Mouse (Mus musculus): ENCODE measurements around the gene Isg20l2. TPM values are rescaled to one million over a fixed set of nuclear protein-coding genes. Genes with fewer than 3 reads are reported as not detected.
"Not testable (repeated sequence)": the region's sequence is repeated elsewhere in the genome, so short reads cannot be mapped to it uniquely, and the experiment has no call there.

Isg20l2 gene
- polyA plus RNA-seq, 1 experiment, result 0.26 TPM

GRCm38 (mm10) chr3:87899266-87899665 lies 30.8 kb upstream of the Isg20l2 start:
- H3K36me3 ChIP-seq (ENCODE audit: control insufficient read depth), result peaks cover 3% of the 10 kb centered on the region; the same call in 1 of the 2 replicates
- no peak overlapping the region for H3K4me3 ChIP-seq (replicated peaks)
- H3K27me3 ChIP-seq (ENCODE audit: control insufficient read depth), result no peaks in the 10 kb centered on the region
- TF ChIP-seq GATA1 (IDR thresholded peaks at IDR 0.05; ENCODE audit: low read length) (no peak), TAL1 (IDR thresholded peaks at IDR 0.05; ENCODE audit: low read length) (no peak)
- H3K4me1 ChIP-seq (ENCODE audit: control insufficient read depth), result peaks cover 51% of the 10 kb centered on the region
- H3K9me3 ChIP-seq (ENCODE audit: control insufficient read depth, low read length), result no peaks in the 10 kb centered on the region

DNA sequence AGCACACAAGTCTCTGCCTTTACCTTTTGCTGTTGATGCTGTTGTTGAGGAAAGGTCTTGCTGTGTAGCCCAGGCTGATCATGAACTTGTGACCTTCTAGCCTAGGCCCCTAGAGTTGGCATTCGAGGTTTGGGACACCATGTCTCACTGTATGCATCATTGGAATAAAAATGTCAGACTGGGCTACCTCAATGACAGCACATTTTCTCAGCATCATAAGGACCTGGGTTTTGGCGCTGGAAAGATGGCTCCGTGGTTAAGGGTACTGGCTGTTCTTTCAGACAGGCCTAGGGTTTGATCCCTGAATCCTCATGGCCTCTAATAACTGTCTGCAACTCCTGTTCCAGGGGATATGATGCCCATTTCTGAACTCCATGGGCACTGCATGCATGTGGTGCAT lies 30.3 kb upstream of the Isg20l2 start:
- no peak for TF ChIP-seq GATA1 (IDR thresholded peaks at IDR 0.05; ENCODE audit: low read length)
- TF ChIP-seq TAL1 (IDR thresholded peaks at IDR 0.05; ENCODE audit: low read length), result no peak
- Histone ChIP-seq H3K9me3 (ENCODE audit: control insufficient read depth, low read length) (no peaks in the 10 kb centered on the region), H3K4me3 (replicated peaks) (no peak overlapping the region)

GRCm38 (mm10) chr3:87901036-87901624 lies 29.0 kb upstream of the Isg20l2 start:
- Histone ChIP-seq H3K4me1 (ENCODE audit: control insufficient read depth) (peaks cover 62% of the 10 kb centered on the region), H3K4me3 (replicated peaks) (peak overlapping the region; percentile 55), H3K9me3 (ENCODE audit: control insufficient read depth, low read length) (no peaks in the 10 kb centered on the region), H3K36me3 (ENCODE audit: control insufficient read depth) (peaks cover 3% of the 10 kb centered on the region; the same call in 1 of the 2 replicates), H3K27me3 (ENCODE audit: control insufficient read depth) (no peaks in the 10 kb centered on the region)
- peak; percentile 88 for TF ChIP-seq TAL1 (IDR thresholded peaks at IDR 0.05; ENCODE audit: low read length)
- peak; percentile 90 for TF ChIP-seq GATA1 (IDR thresholded peaks at IDR 0.05; ENCODE audit: low read length)

More for the DNA sequence above, 30.3 kb upstream of the Isg20l2 start:
- H3K27me3 ChIP-seq (ENCODE audit: control insufficient read depth), result no peaks in the 10 kb centered on the region
- H3K4me1 ChIP-seq (ENCODE audit: control insufficient read depth), result peaks cover 53% of the 10 kb centered on the region
- H3K36me3 ChIP-seq (ENCODE audit: control insufficient read depth), result peaks cover 3% of the 10 kb centered on the region; the same call in 1 of the 2 replicates

DNA sequence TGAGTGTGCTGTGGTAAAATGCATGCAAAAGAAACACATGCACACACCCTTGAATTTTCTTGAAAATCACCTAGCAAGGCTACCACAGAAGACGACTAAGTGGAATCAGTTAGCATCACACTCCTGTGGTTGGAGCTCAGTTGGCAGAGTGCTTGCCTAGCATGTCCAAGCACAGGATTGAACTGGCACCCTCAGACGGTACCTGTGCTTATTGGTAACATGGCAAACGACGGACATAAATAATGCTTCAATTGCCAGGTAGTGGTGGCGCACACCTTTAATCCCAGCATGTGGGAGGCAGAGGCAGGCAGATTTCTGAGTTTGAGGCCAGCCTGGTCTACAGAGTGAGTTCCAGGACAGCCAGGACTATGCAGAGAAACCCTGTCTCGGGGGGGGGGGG lies 28.2 kb upstream of the Isg20l2 start:
- H3K9me3 ChIP-seq (ENCODE audit: control insufficient read depth, low read length); H3K27me3 ChIP-seq (ENCODE audit: control insufficient read depth); H3K36me3 ChIP-seq (ENCODE audit: control insufficient read depth); H3K4me3 ChIP-seq (replicated peaks): not testable (repeated sequence)
- H3K4me1 ChIP-seq (ENCODE audit: control insufficient read depth), result peaks cover 63% of the 10 kb centered on the region

- Histone ChIP-seq H3K36me3 (ENCODE audit: control insufficient read depth) (peaks cover 15% of the 10 kb centered on the region), H3K4me1 (ENCODE audit: control insufficient read depth) (peaks cover 76% of the 10 kb centered on the region), H3K9me3 (ENCODE audit: control insufficient read depth, low read length) (no peaks in the 10 kb centered on the region), H3K27me3 (ENCODE audit: control insufficient read depth) (no peaks in the 10 kb centered on the region), H3K4me3 (replicated peaks) (no peak overlapping the region)
- TF ChIP-seq GATA1 (IDR thresholded peaks at IDR 0.05; ENCODE audit: low read length) (no peak), TAL1 (IDR thresholded peaks at IDR 0.05; ENCODE audit: low read length) (no peak)
These were observed 26.3 kb upstream of the Isg20l2 start for GRCm38 (mm10) chr3:87903821-87904220.

GRCm38 (mm10) chr3:87905880-87906485 lies 24.1 kb upstream of the Isg20l2 start, which contains the start of gene Hdgf:
Gene Hdgf (plus strand): TSS chr3:87906321.
- Histone ChIP-seq H3K36me3 (ENCODE audit: control insufficient read depth) (peaks cover 31% of the 10 kb centered on the region), H3K4me1 (ENCODE audit: control insufficient read depth) (peaks cover 78% of the 10 kb centered on the region), H3K9me3 (ENCODE audit: control insufficient read depth, low read length) (no peaks in the 10 kb centered on the region), H3K27me3 (ENCODE audit: control insufficient read depth) (no peaks in the 10 kb centered on the region), H3K4me3 (replicated peaks) (peak within 1 kb of the TSS; percentile 100)
- TF ChIP-seq TAL1 (IDR thresholded peaks at IDR 0.05; ENCODE audit: low read length), result no peak
- no peak for TF ChIP-seq GATA1 (IDR thresholded peaks at IDR 0.05; ENCODE audit: low read length)

DNA sequence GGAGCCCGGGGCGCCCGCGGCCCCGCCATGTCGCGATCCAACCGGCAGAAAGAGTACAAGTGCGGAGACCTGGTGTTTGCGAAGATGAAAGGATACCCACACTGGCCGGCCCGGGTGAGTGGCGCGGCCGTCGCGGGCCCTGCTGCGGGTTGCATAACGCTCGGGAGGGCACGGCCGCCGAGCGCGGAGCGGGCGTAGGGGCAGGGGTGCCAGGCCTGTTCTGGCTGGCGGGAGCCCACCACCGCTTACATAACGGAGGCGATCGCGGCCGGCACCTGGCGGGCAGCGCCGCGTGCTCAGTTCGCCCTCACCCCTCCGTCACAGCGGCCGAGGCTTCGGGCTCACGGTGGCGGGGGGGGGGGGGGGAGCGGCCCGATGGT lies 23.5 kb upstream of the Isg20l2 start:
- H3K27me3 ChIP-seq (ENCODE audit: control insufficient read depth), result no peaks in the 10 kb centered on the region
- H3K4me3 ChIP-seq (replicated peaks), result peak overlapping the region; percentile 100
- H3K4me1 ChIP-seq (ENCODE audit: control insufficient read depth), result peaks cover 78% of the 10 kb centered on the region
- TF ChIP-seq TAL1 (IDR thresholded peaks at IDR 0.05; ENCODE audit: low read length) (no peak), GATA1 (IDR thresholded peaks at IDR 0.05; ENCODE audit: low read length) (no peak)
- H3K36me3 ChIP-seq (ENCODE audit: control insufficient read depth), result peaks cover 37% of the 10 kb centered on the region
- H3K9me3 ChIP-seq (ENCODE audit: control insufficient read depth, low read length), result no peaks in the 10 kb centered on the region

DNA sequence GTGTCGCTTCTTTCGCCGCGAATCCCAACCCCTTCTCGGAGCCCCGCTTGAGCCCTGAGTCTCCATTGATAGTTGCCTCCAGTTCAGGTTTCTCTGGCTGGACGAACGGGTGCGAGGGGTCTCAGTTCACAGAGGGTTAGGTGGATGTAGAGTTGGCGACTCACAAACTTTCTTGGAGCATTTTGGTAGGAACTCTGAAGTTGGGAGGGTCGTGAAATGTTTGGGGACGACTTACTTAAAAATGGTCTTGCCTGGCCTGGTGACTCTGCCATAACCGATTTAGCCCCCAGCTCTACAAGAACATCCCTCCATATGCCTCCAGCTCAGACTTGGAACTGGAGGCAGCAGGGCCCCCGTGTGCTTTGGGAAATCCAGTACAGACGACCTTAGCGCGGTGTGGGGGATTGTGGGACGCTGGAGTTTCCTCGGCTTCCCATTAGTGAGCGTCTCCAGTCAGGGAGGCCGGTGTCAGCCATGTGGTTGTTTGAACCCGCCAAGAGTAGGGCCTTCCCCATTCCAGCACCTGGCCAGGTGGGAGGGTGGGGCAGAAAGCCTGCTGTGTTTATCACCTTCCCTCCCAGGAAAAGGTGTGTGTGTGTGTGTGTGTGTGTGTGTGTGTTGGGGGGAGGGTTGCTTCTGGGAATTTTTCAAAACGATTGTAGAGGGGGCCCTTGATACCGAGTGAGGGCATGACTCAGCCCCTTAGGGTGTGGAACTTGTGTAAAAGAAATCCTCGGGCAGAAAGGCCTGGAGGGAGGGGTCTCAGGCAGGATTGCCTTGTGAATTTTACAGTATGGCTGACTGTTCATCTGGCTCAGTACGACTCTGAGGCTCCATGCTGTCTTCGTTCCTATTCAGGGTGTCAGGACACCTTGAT lies 22.9 kb upstream of the Isg20l2 start:
- peaks cover 43% of the 10 kb centered on the region for H3K36me3 ChIP-seq (ENCODE audit: control insufficient read depth)
- H3K27me3 ChIP-seq (ENCODE audit: control insufficient read depth), result no peaks in the 10 kb centered on the region
- peaks cover 78% of the 10 kb centered on the region for H3K4me1 ChIP-seq (ENCODE audit: control insufficient read depth)
- TF ChIP-seq TAL1 (IDR thresholded peaks at IDR 0.05; ENCODE audit: low read length) (no peak), GATA1 (IDR thresholded peaks at IDR 0.05; ENCODE audit: low read length) (no peak)
- no peaks in the 10 kb centered on the region for H3K9me3 ChIP-seq (ENCODE audit: control insufficient read depth, low read length)
- peak overlapping the region; percentile 100 for H3K4me3 ChIP-seq (replicated peaks)

DNA sequence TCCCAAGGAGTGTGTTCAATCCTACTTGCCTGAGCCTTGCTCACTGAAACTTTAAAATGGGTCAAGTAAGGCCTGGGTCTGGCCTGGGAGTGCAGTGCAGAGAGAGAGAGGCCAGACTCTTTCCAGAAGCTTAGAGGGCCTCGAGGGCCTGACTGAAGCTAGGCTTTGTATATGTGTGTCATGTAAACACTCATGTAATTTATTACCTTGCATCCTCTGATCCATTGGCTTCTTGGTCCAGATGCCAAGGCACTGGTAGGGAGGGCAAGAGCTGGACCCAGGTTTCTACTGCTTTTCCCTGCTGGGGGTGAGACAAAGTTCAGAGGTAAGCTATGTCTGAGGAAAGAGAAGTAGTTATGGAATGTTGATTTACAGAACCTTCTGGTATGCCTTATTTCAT lies 22.2 kb upstream of the Isg20l2 start:
- H3K27me3 ChIP-seq (ENCODE audit: control insufficient read depth), result no peaks in the 10 kb centered on the region
- no peaks in the 10 kb centered on the region for H3K9me3 ChIP-seq (ENCODE audit: control insufficient read depth, low read length)
- H3K4me3 ChIP-seq (replicated peaks), result peak overlapping the region; percentile 100
- TF ChIP-seq TAL1 (IDR thresholded peaks at IDR 0.05; ENCODE audit: low read length) (no peak), GATA1 (IDR thresholded peaks at IDR 0.05; ENCODE audit: low read length) (no peak)
- H3K36me3 ChIP-seq (ENCODE audit: control insufficient read depth), result peaks cover 49% of the 10 kb centered on the region
- peaks cover 80% of the 10 kb centered on the region for H3K4me1 ChIP-seq (ENCODE audit: control insufficient read depth)
